23 mouse cellular contexts compared by ENCODE assay signal in genomic region chr3:148680086-148680485, GRCm38 (mm10).
A peak's percentile ranks its signal among the peaks of the same experiment; 100 is the strongest.
DNase-seq lines count a peak whose midpoint lies in the region; ATAC-seq and TF ChIP-seq lines count a peak whose summit lies in the region.
"Had no signal": no experiment of that assay in that cellular context is flagged by ENCODE, and none has a peak within 500 bp of the region (broad histone marks: within the 10 kb centered on the region; RNA-seq: fewer than 3 reads in every experiment).

No protein-coding gene starts in this region.

- ATAC-seq in heart, postnatal 0 days (ENCODE audit: insufficient read depth, low read depth) = no peak
- peak; percentile 63 for ATAC-seq in liver, postnatal 0 days
- ATAC-seq in liver, embryonic 12.5 days = no peak
- ATAC-seq: CD4-positive, CD25-positive, alpha-beta regulatory T cell, adult 4 months; forebrain, embryonic 14.5 days; forebrain, embryonic 16.5 days had no signal

- intact Hi-C loops in heart, postnatal 25 days (cut with DNase I) = loop anchor here (10.0 kb wide), 1 partner anchor 305 kb away; no protein-coding TSS in a partner anchor

- H3K27me3 ChIP-seq in heart, postnatal 0 days (ENCODE audit: control insufficient read depth, insufficient read depth, low read length) = no peaks in the 10 kb centered on the region
- no peaks in the 10 kb centered on the region for H3K27me3 ChIP-seq in liver, postnatal 0 days (ENCODE audit: insufficient read depth, low read length)
- no peaks in the 10 kb centered on the region for H3K27me3 ChIP-seq in liver, embryonic 12.5 days (replicated peaks)
- H3K27me3 ChIP-seq: CH12.LX; embryonic facial prominence, embryonic 13.5 days; embryonic facial prominence, embryonic 15.5 days; forebrain, embryonic 12.5 days had no signal

- 79% methylated on average over 4 of the region's 4 CpGs for WGBS in heart, postnatal 0 days
- 69% methylated on average over 4 of the region's 4 CpGs for WGBS in liver, postnatal 0 days (ENCODE audit: insufficient replicate concordance)
- WGBS in liver, embryonic 12.5 days (ENCODE audit: insufficient replicate concordance) = 85% methylated on average over 4 of the region's 4 CpGs

- H3K36me3 ChIP-seq in heart, postnatal 0 days (replicated peaks; ENCODE audit: control insufficient read depth, insufficient read depth, low read length) = no peaks in the 10 kb centered on the region
- no peaks in the 10 kb centered on the region for H3K36me3 ChIP-seq in liver, postnatal 0 days (replicated peaks; ENCODE audit: insufficient read depth, low read length)
- no peaks in the 10 kb centered on the region for H3K36me3 ChIP-seq in liver, embryonic 12.5 days
- H3K36me3 ChIP-seq: embryonic facial prominence, embryonic 13.5 days; embryonic facial prominence, embryonic 15.5 days; forebrain, embryonic 10.5 days; forebrain, embryonic 12.5 days; G1E had no signal

- TF ChIP-seq EP300 in heart, postnatal 0 days (IDR thresholded peaks at IDR 0.05; ENCODE audit: low read depth) = no peak
- peak; percentile 44; the same call in 1 of the 2 replicates for TF ChIP-seq EP300 in liver, postnatal 0 days (IDR thresholded peaks at IDR 0.05; ENCODE audit: low read depth)

- DNase-seq in heart, postnatal 0 days (ENCODE audit: low spot score) = no peak
- no peak for DNase-seq in heart, postnatal 25 days (ENCODE audit: low spot score)
- no peak for DNase-seq in liver, postnatal 0 days
- DNase-seq in right cerebral cortex, postnatal 25 days = no peak
- DNase-seq: B cell, adult 2 months; cerebellum, adult 11 months; cerebellum, adult 18-20 months; cerebellum, adult 8-10 months; cerebellum, adult 9-11 months; cerebellum, postnatal 14 days; cerebellum, postnatal 36 days; embryo, embryonic 11 days had no signal

- no peak overlapping the region for H3K9ac ChIP-seq in heart, postnatal 0 days (replicated peaks; ENCODE audit: low read depth, low read length)
- no peak overlapping the region for H3K9ac ChIP-seq in liver, postnatal 0 days (replicated peaks)
- no peak overlapping the region for H3K9ac ChIP-seq in liver, embryonic 12.5 days
- H3K9ac ChIP-seq: embryonic facial prominence, embryonic 13.5 days; embryonic facial prominence, embryonic 15.5 days; forebrain, embryonic 12.5 days had no signal

- no peak overlapping the region for H3K4me2 ChIP-seq in heart, postnatal 0 days (ENCODE audit: low read depth, low read length)
- no peak overlapping the region for H3K4me2 ChIP-seq in liver, postnatal 0 days (ENCODE audit: low read depth, low read length)
- H3K4me2 ChIP-seq in liver, embryonic 12.5 days = no peak overlapping the region
- H3K4me2 ChIP-seq: embryonic facial prominence, embryonic 13.5 days; embryonic facial prominence, embryonic 15.5 days; forebrain, embryonic 12.5 days had no signal

- peak overlapping the region; percentile 60; the same call in 1 of the 2 replicates for H3K27ac ChIP-seq in heart, postnatal 0 days (ENCODE audit: low read depth)
- H3K27ac ChIP-seq in liver, postnatal 0 days (ENCODE audit: low read depth) = peak overlapping the region; percentile 9; the same call in 1 of the 2 replicates
- no peak overlapping the region for H3K27ac ChIP-seq in liver, embryonic 12.5 days
- H3K27ac ChIP-seq: embryonic facial prominence, embryonic 13.5 days; embryonic facial prominence, embryonic 15.5 days; forebrain, embryonic 10.5 days; forebrain, embryonic 12.5 days had no signal

- no peak overlapping the region for H3K4me3 ChIP-seq in heart, postnatal 0 days (ENCODE audit: low read depth, low read length)
- no peak overlapping the region for H3K4me3 ChIP-seq in liver, postnatal 0 days (ENCODE audit: low read depth, low read length)
- no peak overlapping the region for H3K4me3 ChIP-seq in liver, embryonic 12.5 days
- H3K4me3 ChIP-seq: embryonic facial prominence, embryonic 13.5 days; embryonic facial prominence, embryonic 15.5 days; erythroblast, embryonic 14.5 days; forebrain, embryonic 10.5 days; forebrain, embryonic 12.5 days had no signal

- H3K9me3 ChIP-seq in heart, postnatal 0 days (replicated peaks; ENCODE audit: control insufficient read depth, low read length) = no peaks in the 10 kb centered on the region
- H3K9me3 ChIP-seq in liver, postnatal 0 days (ENCODE audit: low read length) = no peaks in the 10 kb centered on the region
- no peaks in the 10 kb centered on the region for H3K9me3 ChIP-seq in liver, embryonic 12.5 days (replicated peaks)
- H3K9me3 ChIP-seq: embryonic facial prominence, embryonic 13.5 days; embryonic facial prominence, embryonic 15.5 days; forebrain, embryonic 10.5 days; forebrain, embryonic 12.5 days had no signal

- peaks cover 10% of the 10 kb centered on the region for H3K4me1 ChIP-seq in heart, postnatal 0 days (ENCODE audit: control insufficient read depth, insufficient read depth)
- H3K4me1 ChIP-seq in liver, postnatal 0 days (ENCODE audit: insufficient read depth) = peaks cover 5% of the 10 kb centered on the region; the same call in 1 of the 2 replicates
- no peaks in the 10 kb centered on the region for H3K4me1 ChIP-seq in liver, embryonic 12.5 days
- H3K4me1 ChIP-seq: embryonic facial prominence, embryonic 15.5 days; forebrain, embryonic 10.5 days; forebrain, embryonic 12.5 days had no signal

- no peak for TF ChIP-seq CTCF in heart, postnatal 0 days (IDR thresholded peaks at IDR 0.05; ENCODE audit: low read depth)
- TF ChIP-seq CTCF in liver, postnatal 0 days (IDR thresholded peaks at IDR 0.05; ENCODE audit: low read depth) = no peak
